Mouse (Mus musculus) kidney, postnatal 4 days (tissue): ENCODE data around the gene Ube4b.
A peak's percentile ranks its signal among the peaks of the same experiment; 100 is the strongest.

Experiments
- DNase-seq, 2 experiments: peaks; one replicate each; pipeline ENCODE4 v3.0.0; 2021; ENCODE audit warnings: mixed read lengths in 2 of 2

The Ube4b gene

DNA sequence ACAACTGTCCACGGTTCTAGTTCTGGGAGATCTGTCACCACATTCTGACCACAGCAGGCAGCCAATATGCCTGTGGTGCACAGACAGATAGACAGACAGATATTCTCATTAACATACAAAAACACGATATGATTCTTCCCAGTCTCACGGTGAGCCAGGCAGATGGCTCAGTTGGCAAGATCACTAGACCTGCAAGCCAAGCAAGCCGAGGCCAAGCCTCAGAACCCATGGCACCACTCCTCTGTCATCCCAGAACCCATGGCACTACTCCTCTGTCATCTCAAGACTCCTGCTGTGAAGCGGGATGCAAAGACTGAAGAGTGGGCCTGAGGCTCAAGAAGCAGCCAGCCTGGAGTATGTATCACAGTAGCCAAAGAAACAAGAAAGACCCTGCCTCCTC lies 3.0 kb upstream of the Ube4b start:
- DNase-seq = no peak

DNA sequence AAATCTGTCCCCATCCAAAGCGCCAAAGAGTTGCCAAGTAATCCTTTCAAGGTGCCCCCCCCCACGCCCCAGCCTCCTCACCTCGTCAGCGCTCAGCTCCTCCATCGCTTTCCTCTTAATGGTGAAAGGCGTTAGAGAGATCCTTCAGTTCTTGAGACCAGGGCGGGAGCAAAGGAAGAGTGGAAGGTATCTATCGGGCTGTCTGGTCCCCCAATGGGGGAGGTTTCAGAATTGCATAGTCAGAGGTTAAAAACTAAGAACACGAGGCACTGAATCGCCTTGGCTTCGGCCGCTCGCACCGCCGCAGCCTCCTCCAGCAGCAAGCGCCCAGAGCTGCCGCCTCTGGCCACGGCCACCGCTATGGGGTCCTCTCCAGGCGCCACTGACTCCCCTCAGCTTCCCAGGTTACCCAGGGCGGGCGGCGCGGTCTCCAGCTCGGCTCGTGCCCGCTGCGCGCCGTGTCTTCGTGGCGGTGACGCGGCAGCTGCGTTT lies 702 bp downstream of the Ube4b start:
- peak in 1 of 2 experiments; percentile 52 for DNase-seq

DNA sequence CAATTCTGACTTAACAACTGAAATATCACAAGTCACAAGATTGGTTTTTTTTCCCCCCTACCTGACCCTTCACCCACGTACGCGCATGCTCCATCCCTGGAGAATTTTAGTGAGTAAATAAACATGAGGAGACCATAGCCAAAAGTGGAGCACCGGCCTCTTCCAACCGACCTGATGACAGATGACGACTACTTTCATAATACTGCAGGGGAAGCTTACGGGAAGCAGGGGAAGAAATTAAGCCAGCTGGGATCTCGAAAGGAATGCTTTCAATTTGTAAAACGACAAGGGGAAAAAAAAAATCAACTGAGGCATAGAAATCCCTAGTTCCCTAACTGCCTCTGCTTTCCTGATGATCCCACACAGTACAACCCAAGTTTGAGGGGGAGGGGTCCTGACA lies 1.8 kb downstream of the Ube4b start:
- DNase-seq = no peak

DNA sequence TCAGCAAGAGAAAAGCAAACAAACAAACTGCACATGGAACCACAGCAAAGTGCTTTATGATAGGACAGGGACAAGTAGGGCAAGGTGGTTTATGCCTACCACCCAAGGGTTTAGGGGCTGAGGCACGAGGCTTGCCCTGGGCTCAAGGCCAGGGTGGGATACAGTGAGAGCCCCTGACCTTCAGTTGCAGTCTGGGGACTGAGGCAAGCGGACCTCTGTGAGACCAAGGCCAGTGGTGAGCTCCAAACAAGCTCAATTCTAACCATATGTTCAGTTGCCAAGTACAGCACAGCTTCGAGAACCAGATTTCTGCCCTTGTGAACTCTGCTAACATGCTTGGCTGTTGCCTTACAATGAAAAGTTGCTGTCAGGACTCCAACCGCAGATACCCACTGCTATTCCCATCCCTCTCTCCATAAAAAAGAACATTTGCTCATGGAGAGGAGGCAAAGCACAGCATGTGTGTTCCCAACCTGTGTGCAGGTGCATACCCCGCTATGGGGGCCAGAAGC lies 8.6 kb downstream of the Ube4b start:
- no peak for DNase-seq

DNA sequence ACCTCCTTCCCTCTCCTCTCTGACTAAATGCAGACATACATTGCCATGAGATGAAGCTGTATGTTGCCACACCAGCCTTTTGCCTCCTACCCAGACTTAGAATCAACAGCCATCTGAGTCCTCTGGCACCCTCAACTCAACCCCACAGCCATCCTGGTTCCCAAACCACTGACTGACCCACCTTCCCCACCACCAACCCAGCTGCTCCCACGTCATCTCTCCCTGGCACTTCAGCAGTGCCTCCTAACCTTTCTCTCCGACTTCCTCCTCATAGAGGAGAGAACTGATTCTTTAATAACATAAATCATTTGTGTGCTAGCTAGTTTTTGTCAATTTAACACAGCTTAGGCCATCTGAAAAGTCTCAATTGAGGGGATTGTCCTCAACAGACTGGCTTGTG lies 9.6 kb downstream of the Ube4b start:
- no peak for DNase-seq

DNA sequence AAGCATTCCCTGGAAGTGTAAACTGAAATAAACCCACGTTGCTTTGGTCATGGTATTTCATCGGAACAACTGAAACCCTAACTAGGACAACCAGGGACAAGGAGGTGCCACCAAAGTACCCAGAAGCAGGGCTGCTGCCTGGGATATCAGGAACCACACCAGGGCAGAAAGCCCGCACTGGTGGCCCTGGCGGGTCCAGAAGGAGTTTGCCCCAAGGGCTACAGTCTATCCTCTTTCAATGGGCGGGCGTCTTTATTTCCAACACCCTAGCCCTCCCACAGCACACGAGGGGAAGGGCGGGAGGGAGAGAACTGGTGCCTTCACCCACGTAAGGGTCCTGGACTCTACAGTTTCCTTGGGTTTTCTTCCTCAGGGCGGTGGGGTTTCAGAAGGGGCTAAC lies 10.1 kb downstream of the Ube4b start:
- no peak for DNase-seq

DNA sequence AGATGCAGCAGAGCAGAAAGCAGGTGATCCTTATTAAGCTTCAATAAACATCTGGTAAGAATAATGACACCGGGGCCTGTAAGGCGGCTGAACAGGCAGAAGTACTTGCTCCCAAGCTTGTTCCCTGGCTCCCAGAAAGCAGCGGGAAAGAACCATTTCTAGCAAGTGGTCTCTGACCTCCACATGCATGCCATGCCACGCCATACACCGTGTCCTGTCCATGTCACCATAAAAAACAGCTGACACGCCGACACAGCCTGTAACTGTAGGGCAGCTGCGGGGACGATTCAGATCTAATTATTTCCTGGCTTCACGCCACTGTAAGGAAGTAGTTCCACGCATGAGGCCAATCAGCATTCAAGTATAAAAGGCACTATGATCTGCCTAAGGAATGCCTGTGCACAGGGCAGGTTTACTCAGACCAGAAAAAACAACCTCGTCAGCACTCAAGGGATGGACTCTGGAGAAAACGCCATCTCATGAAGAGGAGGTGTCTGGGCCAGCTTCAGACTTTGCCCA lies 10.8 kb downstream of the Ube4b start:
- peak; percentile 28 to 51 for DNase-seq

DNA sequence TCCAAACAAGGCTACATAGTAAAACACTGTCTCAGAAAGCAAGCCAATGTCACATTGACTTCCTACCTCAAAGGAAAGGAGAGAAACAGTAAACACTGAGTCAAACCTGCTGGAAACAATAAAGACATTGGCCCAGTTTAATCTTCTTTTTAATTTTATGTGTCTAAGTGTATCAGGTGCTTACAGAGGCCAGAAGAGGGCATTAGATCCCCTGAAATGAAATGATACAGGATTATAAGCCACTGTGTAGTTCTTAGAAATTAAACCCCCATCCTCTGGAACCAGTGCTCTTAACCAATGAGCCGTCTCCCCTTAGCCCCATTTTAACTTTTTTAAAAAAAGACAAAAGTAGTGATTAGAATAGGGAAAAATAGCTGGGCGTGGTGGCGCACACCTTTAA lies 12.3 kb downstream of the Ube4b start:
- no peak for DNase-seq

DNA sequence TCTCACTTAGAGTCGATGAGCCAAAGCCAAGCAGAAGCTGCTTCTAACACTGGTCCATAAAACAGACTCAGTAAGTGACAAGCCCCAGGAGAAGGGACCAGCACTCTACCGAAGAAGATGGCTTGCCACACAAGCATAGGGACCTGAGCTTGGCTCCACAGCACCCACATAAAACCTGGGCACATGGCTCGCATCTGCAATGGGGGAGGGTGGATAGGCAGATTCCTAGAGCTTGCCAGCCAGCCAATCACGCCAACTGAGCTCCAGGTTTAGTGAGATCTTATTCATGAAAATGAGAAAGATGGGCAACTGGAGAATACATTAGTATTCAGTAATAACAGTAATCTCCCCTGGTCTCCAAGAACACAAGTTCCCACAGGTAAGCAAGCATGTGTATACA lies 16.8 kb downstream of the Ube4b start:
- no peak for DNase-seq

DNA sequence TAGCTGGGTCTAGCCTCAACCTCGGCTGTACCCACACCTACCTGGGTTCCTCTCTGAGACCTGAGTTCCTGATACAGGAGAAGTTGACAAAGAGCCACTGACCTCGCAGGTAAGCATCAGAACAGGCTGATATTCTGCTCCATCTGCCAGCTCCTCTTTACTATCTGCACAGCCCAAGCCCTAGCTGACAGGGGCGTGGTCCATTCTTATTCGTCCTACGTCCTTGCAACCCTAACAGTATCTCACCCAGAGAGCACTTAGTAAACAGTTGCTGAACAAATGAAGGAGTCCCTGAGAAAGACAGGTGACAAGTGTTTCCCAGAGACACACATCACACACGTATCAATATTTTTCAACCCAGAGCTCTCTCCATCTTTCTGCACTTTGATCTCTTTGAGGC lies 18.2 kb downstream of the Ube4b start:
- no peak for DNase-seq

DNA sequence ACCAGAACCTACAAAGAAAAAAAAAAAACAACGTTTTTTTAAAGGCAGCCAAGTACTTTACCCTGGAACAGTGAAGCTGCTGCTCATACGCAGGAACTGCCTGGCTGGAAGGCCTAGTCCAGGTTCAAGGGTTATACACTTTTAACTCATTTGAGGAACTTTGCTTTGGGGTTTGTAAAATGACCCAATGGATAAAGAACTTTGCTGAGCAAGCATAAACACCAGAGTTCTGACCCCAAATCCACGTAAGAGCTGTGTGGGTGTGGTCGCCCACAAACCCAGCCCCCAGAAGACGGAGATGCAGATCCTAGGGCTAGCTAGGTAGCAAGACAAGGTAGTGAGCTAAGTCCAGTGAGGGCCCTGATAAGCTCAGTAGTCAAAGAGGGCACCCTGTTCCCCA lies 19.1 kb downstream of the Ube4b start:
- DNase-seq = no peak

DNA sequence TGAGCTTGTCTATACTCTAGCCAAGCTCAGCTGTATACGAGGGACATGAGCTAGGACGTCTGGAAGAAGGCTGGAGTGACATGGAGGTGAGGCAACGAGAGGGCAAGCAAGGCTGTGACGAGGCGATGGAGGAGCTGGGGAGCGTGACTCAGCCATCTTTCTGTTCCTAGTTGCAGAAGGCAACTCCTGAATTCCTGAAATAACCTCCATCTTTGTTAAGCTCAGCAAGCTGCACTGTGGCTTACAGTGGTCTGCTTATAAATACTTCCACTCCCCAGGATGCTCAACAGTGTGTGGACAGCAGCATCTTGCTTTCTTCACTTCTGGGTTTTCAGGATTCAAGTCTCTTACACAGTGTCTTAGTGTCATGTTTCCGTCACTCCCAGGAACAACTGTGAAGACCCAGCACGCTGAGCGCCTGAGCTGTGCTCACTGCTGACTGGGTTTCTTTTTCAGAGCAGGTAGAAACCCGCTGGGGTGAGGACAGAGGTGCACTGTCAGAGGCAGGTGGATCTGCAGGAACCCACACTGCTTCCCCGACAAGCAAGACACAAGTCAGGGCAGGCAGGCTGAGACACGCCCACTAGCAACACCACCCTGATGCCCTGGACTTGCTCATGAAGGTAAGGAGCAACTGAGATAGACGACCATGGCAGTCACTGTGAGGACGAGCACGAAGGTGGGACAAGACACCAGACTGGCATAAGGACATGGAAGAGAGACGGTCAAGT lies 20.7 kb downstream of the Ube4b start:
- no peak for DNase-seq

DNA sequence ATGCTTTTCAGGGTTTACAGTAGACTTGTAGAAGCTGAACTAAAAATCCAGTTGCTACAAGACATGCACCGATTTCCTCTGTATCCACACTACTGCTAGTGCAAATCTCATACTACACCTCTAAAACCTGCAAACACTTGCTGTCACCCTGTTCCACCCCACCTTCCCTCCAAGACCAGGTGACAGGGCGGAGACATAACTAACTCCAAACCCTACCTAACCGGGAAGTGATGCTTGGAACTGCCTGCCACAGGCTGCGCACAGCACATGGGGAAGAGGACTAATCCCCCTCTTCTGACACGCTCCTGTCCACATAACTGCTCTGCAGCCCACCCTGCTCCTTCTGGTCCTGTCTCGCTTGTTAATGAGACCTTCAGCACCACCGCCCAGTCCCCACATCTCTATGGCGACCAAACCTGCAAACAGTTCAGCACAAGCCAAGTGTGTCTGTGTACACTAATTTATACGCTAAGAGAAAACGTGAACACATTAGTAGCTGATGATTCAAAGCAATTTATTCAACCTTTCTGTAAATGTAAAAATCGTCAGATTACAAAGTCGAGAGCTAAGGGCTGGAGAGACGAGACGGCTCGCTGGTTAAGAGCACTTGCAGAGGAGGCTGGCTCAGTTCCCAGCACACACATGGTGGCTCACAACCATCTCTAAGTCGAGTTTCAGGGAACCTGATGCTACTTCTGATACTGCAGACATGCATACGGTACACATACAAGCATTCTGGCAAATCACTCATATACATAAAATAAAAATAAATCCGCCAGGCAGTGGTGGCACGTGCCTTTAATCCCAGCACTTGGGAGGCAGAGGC lies 21.7 kb downstream of the Ube4b start:
- DNase-seq = no peak

DNA sequence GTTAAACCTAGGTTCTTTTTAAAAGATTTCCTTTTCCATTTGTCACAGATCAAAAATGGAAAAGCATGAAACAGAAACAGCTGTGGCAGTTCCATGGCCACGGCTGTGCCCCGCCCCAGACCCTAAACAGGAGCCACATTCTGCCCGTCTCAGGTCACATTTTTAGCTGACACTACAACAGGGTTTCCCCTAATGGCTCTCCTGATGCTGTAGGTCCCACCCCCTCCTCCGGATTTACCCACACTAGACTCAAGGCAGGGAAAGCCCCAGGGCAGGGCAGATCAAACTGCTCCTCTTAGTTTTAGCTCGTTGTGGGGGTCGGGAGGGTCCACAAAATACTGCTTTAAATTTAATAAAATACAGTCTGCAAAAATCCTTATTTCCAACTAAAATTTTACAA lies 23.5 kb downstream of the Ube4b start:
- DNase-seq = no peak

DNA sequence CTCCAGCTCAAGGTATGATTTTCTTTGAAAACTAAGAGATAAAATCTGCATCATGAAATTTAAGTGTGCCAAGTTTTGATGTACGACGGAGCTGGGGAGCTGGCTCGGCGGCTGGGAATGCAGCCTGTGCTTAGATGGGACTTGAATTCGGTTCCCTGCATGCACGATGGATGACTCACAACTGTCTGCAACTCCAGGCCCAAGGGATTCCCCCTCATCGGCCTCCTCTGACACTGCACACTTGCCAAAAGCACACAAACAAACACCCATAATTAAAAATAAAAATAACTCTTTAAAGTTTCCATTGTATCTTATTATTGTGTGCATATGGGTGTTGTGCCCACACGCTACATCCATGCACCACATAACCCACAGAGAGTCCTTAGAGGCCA lies 25.0 kb downstream of the Ube4b start:
- no peak for DNase-seq

DNA sequence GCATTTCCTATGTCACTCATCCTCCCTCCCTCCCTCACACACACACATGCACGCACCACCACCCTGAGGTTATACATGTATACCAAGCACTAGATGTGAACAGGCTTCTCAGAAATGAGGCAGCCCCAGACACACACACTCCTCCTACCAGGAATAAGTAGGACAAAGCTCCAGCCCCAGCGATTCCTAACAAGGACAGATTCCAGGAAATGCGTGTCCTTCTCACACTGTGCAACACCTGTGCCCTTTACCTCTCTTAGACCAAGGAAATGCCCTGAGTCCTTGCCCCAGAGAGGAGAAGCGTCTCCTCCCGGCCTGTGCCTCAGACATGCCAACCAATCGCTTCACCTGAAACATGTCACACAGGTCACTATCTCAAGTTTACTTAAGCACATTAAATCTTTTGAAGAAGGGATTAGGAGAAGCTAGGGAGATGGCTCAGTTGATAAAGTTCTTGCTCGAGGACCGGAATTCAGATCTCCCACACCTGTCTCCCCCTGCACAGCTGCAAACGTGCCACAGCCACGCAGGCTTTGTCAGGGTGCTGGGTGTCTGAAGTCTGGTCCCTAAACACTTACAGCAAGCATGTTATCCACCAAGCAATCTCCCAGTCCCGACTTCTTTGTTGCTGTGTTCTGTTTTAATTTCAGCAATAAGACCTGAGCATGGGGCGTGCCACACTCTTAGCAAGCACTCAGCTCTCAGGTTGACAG lies 25.5 kb downstream of the Ube4b start:
- DNase-seq = no peak

DNA sequence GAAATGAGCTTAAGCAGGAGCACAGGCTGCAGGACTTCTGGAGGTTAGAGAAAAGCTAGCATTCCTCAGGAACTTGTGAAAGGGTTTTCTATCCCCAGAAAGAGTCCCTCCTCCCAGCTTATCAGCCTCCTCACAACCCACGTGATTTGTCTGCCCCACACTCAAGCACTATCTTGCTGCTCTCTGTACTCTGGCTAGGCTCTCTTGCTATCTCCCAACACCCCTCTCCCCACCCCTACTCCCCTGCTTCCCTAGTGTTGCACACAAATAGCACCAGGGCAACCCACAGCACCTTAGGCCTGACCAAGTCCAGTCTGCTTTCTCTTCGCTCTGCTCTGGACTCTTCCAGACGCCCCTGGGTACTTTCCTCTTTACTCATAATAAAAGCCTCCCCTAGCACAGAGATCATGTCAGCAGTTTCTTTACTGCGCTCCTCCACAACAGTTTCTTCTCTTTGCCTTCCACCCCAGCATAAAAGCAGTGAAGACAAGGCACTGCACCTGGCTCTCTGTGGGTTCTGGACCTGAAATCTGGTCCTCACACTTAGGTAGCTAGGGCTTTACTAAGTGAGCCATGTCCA lies 27.1 kb downstream of the Ube4b start:
- DNase-seq = no peak

DNA sequence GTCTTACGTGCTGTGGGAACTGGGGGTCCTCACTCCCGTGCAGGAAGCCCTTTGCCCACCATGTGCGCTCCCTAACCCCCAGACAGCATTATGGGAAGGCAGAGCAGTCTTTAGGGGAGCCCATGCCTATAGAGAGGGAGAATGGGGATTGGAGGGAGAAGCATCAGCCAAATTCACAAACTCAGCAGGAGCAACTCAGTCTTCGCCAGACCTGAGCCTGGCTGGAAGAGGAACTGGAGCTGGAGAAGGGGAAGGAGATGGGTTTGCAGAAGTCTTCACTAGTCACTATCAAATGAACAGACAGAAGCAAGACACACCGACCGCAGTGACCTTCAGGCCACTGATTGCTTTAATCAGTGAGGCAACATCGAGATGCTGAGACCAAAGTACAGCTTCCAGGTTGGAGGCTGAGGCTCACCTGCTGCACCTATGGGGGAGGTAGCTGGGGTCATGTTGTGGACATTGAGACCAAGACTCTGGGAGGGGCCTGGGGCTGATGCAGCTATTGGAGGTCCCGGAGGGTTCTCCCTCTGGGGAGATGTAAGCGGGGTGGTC lies 28.3 kb downstream of the Ube4b start:
- no peak for DNase-seq

DNA sequence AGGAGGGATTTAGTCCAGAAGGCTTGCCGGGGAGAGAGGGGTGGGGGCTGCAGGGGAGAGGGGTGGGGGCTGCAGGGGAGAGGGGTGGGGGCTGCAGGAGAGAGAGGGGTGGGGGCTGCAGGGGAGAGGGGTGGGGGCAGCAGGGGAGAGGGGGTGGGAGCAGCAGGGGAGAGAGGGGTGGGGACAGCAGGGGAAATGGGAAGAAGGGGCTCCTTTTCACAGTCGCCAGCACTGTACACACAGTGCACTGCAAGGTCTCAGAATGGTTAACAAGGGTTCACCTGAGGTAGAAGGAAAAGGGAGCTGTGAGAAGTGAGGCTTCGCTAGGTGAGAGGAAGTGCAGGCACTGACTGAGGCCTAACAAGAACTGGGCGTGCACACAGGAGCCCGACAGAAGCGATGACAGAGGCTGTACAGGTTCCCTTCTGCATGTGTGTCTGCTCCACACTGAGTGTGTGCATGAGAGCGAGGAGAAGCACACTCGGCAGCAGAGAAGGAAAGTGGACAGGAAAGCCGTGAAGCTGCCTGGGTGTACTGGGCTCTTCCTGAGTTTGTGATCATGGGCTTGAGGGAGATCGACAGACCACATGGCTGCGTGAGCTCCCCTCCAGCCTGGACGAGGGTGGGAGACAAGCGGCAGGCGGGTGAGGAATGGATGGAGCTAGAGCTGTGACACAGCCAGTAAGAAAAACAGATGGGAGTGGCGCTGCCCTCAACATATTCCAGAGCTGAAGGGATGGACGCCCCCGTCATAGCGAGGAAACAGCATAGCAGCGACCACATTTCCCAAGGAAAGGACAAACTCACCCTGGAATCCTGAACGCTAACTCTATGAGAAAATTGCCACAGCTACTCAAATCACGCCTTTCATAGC lies 29.9 kb downstream of the Ube4b start:
- DNase-seq = no peak

DNA sequence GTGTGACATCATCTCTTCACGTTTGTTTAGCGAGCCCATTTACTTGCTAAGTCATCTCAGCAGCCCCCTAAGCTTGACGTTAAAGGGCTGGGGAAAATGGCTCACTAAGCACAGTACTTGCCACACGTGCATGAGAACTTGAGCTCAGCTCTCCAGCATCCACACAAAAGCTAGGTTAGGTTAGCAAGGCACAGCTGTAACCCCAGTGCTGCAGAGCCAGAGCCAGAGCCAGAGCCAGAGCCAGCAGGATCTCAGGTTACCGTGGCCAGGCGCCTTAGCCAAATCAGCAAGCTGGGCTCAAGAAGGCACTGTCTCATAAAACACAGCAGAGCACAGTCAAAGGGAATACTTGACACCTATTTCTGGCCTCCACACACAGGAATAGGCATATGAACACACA lies 31.0 kb downstream of the Ube4b start:
- peak; percentile 15 to 44 for DNase-seq

DNA sequence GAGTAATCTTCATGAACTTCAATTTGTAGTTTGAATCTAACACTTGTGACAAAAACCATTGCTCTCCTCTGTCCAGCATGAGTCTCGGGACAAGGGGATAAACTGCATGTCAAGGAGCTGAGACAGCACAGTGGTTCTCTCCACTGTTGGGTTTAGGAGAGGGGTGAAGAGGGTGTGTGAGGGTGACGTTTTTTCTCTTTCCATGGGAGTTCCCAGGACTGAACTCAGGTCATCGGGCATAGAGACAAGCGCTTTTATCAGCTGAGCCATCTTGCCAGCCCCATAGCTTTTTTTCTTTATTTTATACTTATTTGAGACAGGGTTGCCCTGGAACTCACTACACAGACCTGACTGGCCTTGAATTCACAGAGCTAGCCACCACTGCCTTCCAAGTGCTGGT lies 32.3 kb downstream of the Ube4b start:
- no peak for DNase-seq
